Mouse (Mus musculus) common myeloid progenitor, adult 5-6 weeks (primary cell): ENCODE data around the gene Fam8a1. TPM values are rescaled to one million over a fixed set of nuclear protein-coding genes. Genes with fewer than 3 reads are reported as not detected.

Source experiments
- total RNA-seq: library from RNA; stranded (forward); fragments of 200-1000, 187-1606 nt; gene quantifications from 2 replicates; pipeline ENCODE4 v1.2.3, GENCODE M21; 2017

Fam8a1 gene
- total RNA-seq, 1 experiment from 2014 or later: 13.8 TPM

Other genes with a start within 250 kb of the Fam8a1 start
- gene Cap2, start 167.7 kb upstream of the Fam8a1 start, total RNA-seq: 0.15 and 1.0 TPM in 2 replicates
- gene Nup153, start 58.4 kb downstream of the Fam8a1 start, total RNA-seq: 155 and 190 TPM in 2 replicates